Mouse (Mus musculus) megakaryocyte, embryonic 14.5 days (primary cell): Measurements from ENCODE around the gene Hoxd12. TPM values are rescaled to one million over a fixed set of nuclear protein-coding genes. Genes with fewer than 3 reads are reported as not detected.

Experiments
- H3K27me3 ChIP-seq: replicated peaks from 2 replicates; pipeline ENCODE3; 2012; ENCODE audit warnings: inconsistent platforms
- H3K36me3 ChIP-seq: replicated peaks from 2 replicates; pipeline ENCODE3; 2012; ENCODE audit warnings: low read length, inconsistent platforms, mixed read lengths
- H3K4me1 ChIP-seq: 2 replicates; pipeline ENCODE4 v1.6.1; 2012; ENCODE audit warnings: inconsistent platforms
- H3K4me3 ChIP-seq: replicated peaks from 2 replicates; pipeline ENCODE3; 2012; ENCODE audit warnings: moderate library complexity, mild to moderate bottlenecking, inconsistent platforms
- H3K9me3 ChIP-seq: 2 replicates; pipeline ENCODE4 v1.6.1; 2012; ENCODE audit warnings: inconsistent platforms
- FLI1 ChIP-seq: IDR thresholded peaks from 2 replicates; pipeline ENCODE4 v1.6.1; 2012; ENCODE audit warnings: low read length, inconsistent platforms, mixed read lengths
- GATA1 ChIP-seq: IDR thresholded peaks from 3 replicates; pipeline ENCODE4 v1.6.1; 2012; ENCODE audit warnings: mixed read lengths, low read length, inconsistent platforms, borderline replicate concordance
- polyA plus RNA-seq: library from polyadenylated mRNA; stranded (reverse); fragments of >175 nt; gene quantifications from 2 replicates; pipeline ENCODE4 v1.2.3, GENCODE M21; 2012; ENCODE audit warnings: low replicate concordance; ENCODE audit not compliant: insufficient read depth

The Hoxd12 gene
- polyA plus RNA-seq, 1 experiment: not detected

DNA sequence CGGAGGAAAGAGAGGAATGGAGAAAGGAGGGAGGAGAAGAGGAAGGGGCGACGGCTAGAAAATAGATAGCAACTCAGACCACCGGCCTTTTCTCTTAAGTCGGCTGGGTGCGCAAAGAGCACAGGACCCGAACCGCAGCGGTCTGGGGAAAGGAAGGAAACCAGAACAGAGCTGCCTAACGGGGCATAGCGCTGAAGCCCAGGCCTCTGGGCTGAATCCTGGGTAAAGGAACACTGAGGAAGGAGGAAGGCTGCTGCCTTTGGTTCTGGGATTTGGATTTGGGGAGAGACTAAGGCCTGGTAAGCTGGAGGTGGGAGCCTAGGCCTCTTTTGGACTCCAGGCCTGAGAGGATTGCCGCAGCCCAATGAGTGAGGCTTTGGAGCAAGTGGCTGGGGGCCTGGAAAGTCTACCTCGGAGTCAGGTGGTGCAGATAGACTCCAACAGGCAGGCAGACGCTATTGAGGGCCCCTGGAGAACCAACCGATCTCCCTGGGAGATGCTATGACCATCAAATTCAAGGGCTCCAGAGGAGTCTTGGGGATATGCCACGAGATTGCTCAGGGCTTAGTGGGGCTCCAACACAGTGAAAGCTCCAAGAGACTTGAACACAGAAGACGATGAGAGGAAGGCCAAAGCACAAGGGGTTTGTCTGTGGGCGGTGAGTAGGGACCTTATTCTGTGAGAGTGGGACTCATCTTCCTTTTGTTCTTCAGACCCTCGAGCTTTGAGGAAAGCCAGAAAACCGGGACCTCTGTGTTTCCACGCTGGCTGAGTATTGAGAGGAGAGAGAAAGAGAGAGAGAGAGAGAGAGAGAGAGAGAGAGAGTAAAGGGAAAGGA lies 6.0 kb downstream of the Hoxd12 start:
- TF ChIP-seq FLI1: no peak
- TF ChIP-seq GATA1: no peak
- Histone ChIP-seq H3K9me3 (0 out of 2 replicates have a peak, but pooled peaks cover 5% of the 10 kb centered on the region), H3K4me3 (no peak overlapping the region), H3K4me1 (peaks cover 36% of the 10 kb centered on the region), H3K27me3 (peaks cover 100% of the 10 kb centered on the region), H3K36me3 (no peaks in the 10 kb centered on the region)

DNA sequence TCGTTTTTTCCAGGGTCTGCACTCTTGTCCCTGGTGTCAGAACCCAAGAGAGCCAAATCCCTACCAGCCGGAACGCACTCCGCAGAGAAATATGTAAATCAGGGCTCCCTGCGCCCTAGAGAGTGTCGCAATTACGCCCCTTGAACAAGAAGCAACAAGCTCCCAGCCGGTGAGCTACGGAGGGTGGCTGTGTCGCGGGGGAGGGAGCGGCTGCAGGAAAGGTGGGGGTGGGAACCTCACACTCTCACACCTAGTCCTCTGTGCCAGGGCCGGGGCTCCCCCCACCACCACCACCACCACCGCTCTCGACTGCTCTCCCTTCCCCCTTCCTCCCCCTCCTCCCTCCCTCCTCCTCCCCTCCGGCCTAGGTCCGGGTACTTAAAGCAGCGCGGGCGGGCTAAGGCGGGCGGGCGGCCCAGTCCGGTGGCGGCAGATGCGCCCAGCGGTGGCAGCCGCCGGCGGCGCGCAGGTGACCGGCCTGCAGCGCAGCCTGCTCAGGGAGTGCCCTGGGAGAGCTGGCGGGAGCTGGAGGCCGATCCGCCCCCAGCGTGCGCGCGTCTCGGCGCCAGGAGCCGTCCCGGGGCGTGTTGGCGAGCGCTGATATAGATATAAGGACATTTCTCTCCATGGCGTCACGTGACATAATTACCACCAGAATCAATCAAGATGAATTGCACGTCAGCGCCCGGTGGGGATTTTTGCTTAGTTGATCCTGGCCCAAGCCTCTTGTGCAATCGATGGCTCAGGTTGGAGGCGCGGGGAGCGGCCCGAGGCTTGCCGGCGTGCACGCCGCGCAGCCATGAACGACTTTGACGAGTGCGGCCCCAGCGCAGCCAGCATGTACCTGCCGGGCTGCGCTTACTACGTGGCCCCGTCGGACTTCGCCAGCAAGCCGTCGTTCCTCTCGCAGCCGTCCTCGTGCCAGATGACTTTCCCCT lies 7.0 kb downstream of the Hoxd12 start:
- Histone ChIP-seq H3K4me1 (peaks cover 36% of the 10 kb centered on the region), H3K27me3 (peaks cover 99% of the 10 kb centered on the region), H3K36me3 (no peaks in the 10 kb centered on the region), H3K9me3 (0 out of 2 replicates have a peak, but pooled peaks cover 5% of the 10 kb centered on the region), H3K4me3 (peak overlapping the region; percentile 71)
- TF ChIP-seq GATA1 (no peak), FLI1 (no peak)

DNA sequence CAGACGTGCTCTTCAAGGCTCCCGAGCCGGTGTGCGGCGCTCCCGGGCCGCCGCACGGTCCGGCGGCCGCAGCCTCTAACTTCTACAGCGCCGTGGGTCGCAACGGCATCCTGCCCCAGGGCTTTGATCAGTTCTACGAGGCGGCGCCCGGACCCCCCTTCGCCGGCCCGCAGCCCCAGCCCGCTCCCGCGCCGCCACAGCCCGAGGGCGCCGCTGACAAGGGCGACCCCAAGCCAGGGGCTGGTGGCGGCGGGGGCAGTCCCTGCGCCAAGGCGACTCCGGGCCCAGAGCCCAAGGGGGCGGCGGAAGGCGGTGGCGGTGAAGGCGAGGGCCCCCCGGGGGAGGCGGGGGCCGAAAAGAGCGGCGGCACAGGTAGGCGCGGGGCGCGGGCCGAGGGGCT lies 8.0 kb downstream of the Hoxd12 start:
- no peak overlapping the region for H3K4me3 ChIP-seq
- H3K9me3 ChIP-seq: 0 out of 2 replicates have a peak, but pooled peaks cover 5% of the 10 kb centered on the region
- H3K27me3 ChIP-seq: peaks cover 99% of the 10 kb centered on the region
- peaks cover 44% of the 10 kb centered on the region for H3K4me1 ChIP-seq
- no peak for TF ChIP-seq GATA1
- no peaks in the 10 kb centered on the region for H3K36me3 ChIP-seq

DNA sequence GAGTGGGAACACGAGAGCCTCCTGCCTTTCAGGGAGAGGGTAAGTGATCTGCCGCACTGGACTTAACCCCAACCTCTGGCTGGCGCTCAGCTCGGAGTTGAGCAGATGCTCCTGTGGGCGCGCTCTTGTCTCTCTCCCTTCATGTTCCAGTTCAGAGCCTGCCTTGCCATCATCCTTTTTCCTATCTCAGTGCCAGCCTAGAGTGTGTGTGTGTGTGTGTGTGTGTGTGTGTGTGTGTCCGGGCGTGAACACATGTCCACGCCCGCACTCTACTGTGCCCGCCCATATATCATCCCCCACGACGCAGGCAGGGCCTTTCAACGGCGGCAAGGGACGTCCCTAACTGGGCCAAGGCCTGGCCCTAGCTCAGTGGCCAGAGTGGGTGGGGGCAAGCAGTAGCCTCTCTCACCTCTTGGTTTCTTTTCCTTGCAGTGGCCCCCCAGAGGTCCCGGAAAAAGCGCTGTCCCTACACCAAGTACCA lies 8.7 kb downstream of the Hoxd12 start:
- H3K9me3 ChIP-seq: 0 out of 2 replicates have a peak, but pooled peaks cover 5% of the 10 kb centered on the region
- H3K27me3 ChIP-seq: peaks cover 98% of the 10 kb centered on the region
- H3K4me3 ChIP-seq: no peak overlapping the region
- no peak for TF ChIP-seq GATA1
- TF ChIP-seq FLI1: no peak
- H3K36me3 ChIP-seq: no peaks in the 10 kb centered on the region
- H3K4me1 ChIP-seq: peaks cover 45% of the 10 kb centered on the region

DNA sequence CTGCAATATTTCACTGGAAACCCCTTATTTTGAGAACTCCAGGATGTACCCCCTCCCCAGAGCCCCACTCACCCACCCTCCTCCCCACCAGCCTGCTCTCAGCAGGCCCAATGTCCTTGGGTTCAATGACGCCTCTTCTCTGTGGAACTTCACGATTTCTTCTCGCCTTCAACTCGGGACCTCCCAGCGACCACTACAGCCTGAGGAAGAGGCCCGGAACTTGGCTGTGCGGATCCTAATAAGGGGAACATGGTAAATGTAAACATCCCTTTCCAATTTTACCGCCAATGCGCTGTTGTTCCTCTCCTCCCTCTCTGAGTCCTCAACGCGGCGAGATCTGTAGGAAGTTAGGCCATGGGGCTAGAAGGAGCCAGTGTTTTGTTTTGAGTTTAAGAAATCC lies 9.3 kb downstream of the Hoxd12 start:
- H3K9me3 ChIP-seq: 0 out of 2 replicates have a peak, but pooled peaks cover 5% of the 10 kb centered on the region
- peaks cover 98% of the 10 kb centered on the region for H3K27me3 ChIP-seq
- no peak overlapping the region for H3K4me3 ChIP-seq
- peaks cover 43% of the 10 kb centered on the region for H3K4me1 ChIP-seq
- TF ChIP-seq GATA1 (no peak), FLI1 (no peak)
- H3K36me3 ChIP-seq: no peaks in the 10 kb centered on the region

DNA sequence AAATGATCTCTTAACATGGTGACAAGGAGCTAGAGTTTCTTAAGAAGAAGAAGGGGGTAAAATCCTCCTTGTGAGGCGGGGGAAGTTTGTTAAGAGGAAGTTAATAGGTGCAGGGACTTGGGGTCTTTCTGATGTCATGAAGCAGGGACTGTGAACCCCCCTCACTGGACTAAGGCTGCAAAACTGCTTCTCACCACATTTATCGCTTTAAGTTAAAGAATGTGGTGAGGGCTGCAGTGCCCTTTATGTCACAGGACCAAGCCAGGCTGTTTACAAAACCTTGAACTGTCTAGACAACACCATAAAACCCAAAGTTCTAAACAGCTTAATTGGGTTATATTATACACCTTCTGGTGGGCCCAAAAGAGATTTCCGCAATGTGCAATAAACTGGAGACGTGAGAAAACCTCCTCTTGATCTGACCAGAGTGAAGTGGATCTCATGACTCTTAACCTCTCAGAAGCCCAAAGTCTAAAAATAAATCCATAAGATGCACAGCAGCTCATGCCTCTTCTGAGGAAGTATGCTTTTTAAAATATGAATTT lies 10.3 kb downstream of the Hoxd12 start:
- Histone ChIP-seq H3K4me1 (peaks cover 36% of the 10 kb centered on the region), H3K9me3 (0 out of 2 replicates have a peak, but pooled peaks cover 5% of the 10 kb centered on the region), H3K4me3 (no peak overlapping the region), H3K27me3 (peaks cover 98% of the 10 kb centered on the region), H3K36me3 (no peaks in the 10 kb centered on the region)
- TF ChIP-seq GATA1 (no peak), FLI1 (no peak)

DNA sequence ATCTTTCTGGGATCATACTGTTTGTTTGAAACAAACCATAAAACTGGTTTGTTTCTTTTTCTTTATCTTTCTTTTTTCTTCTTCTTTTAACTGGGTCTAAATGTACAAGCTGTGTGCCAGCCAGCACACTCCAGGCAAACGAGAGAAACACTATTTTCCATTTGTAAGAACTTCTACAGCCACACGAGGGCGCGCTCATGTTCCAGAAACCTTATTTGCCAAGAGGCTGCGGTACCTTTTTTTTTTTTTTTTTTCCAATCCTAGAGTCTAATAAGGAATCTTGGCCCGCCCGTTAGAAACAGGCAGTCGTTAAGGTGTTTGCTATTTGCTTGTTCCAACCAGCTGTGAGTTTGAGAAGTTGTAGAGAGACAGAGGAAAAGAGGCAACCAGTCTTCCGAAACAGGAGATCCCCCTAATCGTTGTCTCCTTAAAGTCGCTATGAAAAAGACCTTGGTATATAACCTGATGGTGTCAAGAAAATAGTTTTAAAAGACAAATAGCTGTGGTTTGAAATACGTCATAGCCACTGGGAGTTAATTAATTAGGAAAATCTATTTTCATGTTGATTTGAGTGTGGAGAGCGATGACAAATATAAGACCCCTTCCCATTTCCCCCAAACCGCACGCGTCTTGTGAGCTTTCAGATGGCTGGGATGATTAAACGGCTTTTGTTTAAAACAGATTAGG lies 11.6 kb downstream of the Hoxd12 start:
- Histone ChIP-seq H3K4me1 (peaks cover 35% of the 10 kb centered on the region), H3K9me3 (peaks cover 11% of the 10 kb centered on the region; the same call in 1 of the 2 replicates), H3K27me3 (peaks cover 97% of the 10 kb centered on the region), H3K4me3 (no peak overlapping the region), H3K36me3 (no peaks in the 10 kb centered on the region)
- TF ChIP-seq GATA1 (no peak), FLI1 (no peak)

DNA sequence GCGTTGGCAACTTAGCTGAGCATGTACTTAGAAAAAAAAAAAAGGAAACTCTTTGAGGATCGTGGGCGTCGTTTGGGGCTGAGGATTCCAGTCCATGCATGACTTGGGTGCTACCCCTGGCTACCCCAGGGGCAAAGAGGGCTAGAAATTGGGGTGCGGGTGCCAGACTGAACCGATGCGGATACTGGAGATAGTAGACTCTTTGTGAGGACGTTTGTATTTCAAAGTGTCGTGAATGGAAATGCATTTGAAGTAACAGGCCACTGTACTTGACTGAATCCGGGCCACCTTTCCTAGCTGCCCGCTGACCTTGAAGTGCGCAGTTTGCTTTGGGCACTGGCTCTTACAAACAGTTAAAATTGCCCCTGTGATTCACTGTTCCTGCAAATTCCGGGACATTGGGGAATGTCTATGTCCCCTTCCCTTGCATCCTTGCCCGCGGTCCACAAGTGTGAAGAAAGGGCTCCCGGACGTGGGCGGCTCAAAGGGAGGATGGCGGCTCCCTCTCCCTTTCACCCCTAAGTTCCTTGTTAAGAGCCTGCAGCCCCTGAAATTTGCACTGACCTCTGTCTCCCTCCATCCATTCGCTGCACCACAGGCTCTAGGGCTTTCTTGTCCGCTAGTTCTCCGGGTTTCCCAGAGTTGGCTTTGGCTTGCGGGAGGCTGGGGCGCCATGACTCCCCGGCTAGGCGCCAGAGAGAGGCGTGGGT lies 12.3 kb downstream of the Hoxd12 start:
- no peak overlapping the region for H3K4me3 ChIP-seq
- TF ChIP-seq GATA1 (no peak), FLI1 (no peak)
- H3K9me3 ChIP-seq: peaks cover 14% of the 10 kb centered on the region
- peaks cover 35% of the 10 kb centered on the region for H3K4me1 ChIP-seq
- no peaks in the 10 kb centered on the region for H3K36me3 ChIP-seq
- peaks cover 97% of the 10 kb centered on the region for H3K27me3 ChIP-seq
